Mouse (Mus musculus) heart, postnatal 14 days (tissue): ENCODE measurements around the gene Med4. TPM values are rescaled to one million over a fixed set of nuclear protein-coding genes. Genes with fewer than 3 reads are reported as not detected.
A peak's percentile ranks its signal among the peaks of the same experiment; 100 is the strongest.

Experiments used
- DNase-seq, 2 experiments: peaks; one replicate each; pipeline ENCODE4 v3.0.0; 2021 to 2022
- intact Hi-C: fragments of 180-260 bp; cut with DNase I; formaldehyde crosslinking; loops from one replicate; pipeline ENCODE4 v1.15.1; 2025
- total RNA-seq, 2 experiments: library from RNA; stranded (reverse); gene quantifications; 2 replicates each; pipeline ENCODE4 v1.2.3; 2021

Gene Med4
- total RNA-seq, 2 experiments from 2014 or later: 17.9 to 18.8 TPM

- intact Hi-C loops: no loop called here
- DNase-seq: no peak
Measured at GRCm38 (mm10) chr14:73551164-73551563, 41.3 kb downstream of the Med4 start.

GRCm38 (mm10) chr14:73552341-73553121 lies 42.7 kb downstream of the Med4 start:
- DNase-seq: peak; percentile 97 to 99
- intact Hi-C loops: no loop called here

- DNase-seq: no peak
- intact Hi-C loops: no loop called here
Measured at GRCm38 (mm10) chr14:73553122-73553696, 43.4 kb downstream of the Med4 start.

Other genes with a start within 250 kb of the Med4 start
- gene Rb1, start 184.2 kb upstream of the Med4 start, total RNA-seq: 10 to 100 TPM; 20.0 to 23.8 TPM
- 100 to 1,000 TPM; 584 to 674 TPM for gene Itm2b, start 124.7 kb upstream of the Med4 start, total RNA-seq
- gene Sucla2, start 15.3 kb downstream of the Med4 start, total RNA-seq: 100 to 1,000 TPM; 728 to 730 TPM
- 1 to 10 TPM; 7.7 to 9.0 TPM for gene Nudt15, start 38.2 kb downstream of the Med4 start, total RNA-seq
- gene Gm21750, start 151.2 kb downstream of the Med4 start, total RNA-seq: not detected